Mouse (Mus musculus) left cerebral cortex, postnatal 25 days (tissue): Measurements from ENCODE around the gene Lrba. TPM values are rescaled to one million over a fixed set of nuclear protein-coding genes. Genes with fewer than 3 reads are reported as not detected.

Experiments used
- DNase-seq, 2 experiments: peaks; one replicate each; pipeline ENCODE4 v3.0.0; 2022; ENCODE audit warnings: low spot score in 2 of 2, mixed read lengths in 1 of 2
- intact Hi-C: fragments of 180-260 bp; cut with DNase I; formaldehyde crosslinking; loops from one replicate; pipeline ENCODE4 v1.15.1; 2025
- total RNA-seq, 2 experiments: library from RNA; stranded (reverse); gene quantifications; 2 replicates each; pipeline ENCODE4 v1.2.3; 2021

The Lrba gene
- total RNA-seq, 2 experiments from 2014 or later, result 24.7 to 30.6 TPM

DNA sequence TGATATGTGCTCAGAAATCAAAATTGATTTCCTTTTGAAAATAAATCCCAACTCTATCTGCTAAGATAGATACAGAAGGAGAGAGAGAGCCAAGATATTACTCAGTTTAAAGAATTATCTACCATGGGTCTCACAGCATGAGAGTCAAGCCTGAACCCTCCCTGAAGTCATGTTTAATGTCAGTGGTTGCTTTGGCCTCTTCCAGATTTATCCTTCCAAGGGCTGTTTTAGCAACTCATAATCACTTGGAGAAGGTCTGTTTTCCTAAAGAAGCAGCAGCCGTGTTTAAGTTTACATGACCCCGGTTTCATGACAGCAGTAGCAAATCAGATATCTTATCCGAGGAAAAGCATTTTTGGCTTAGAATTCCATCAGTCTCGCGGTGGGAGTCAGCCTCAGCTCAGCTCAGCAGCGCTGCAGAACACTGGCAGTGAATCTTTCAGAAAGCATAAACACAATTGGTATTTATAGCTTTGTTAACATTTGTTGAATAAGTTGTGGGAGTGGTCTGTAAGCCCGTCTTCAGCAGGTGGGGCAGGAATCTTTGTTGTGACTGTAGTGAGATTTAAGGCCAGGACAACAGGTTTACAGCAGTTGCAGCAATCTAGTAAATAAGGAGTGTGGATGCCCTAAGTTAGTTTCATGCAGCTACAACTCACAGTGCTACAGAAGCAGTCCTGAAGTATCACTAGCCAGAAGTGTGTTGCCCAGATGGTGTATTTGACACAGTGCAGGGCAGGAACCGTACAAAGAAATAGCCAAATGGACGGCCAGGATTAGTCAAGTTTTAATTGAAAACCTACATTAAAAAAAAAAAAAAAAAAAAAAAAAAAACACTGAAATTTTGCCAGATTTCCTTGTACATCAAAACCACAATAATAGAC is 499.2 kb downstream of the Lrba start:
- intact Hi-C loops, result no loop called here
- peak in 1 of 2 experiments; percentile 14 for DNase-seq

DNA sequence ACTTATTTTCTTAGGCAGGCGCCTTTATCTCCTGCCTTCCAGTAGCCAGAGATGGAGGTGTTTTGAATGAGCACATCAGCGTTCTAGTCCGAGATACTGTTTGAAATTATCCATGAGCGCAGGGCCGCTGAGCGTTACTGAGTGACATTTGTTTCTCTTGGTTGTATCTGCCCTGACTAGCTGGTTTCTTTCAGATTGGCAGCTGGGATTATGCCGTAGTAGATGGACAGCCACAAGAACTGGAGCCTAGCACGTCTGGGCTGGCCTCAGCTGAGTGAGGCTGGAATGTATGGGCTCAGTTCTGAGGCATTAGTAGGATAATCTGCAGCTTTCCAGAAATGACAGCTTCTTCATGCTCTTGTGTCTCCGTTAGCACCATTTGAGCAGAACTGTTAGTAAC is 500.6 kb downstream of the Lrba start:
- DNase-seq, result no peak
- intact Hi-C loops, result no loop called here

- no peak for DNase-seq
- intact Hi-C loops, result loop anchor here (10.0 kb wide), 1 partner anchor 294 kb away; no protein-coding TSS in a partner anchor
Observed at GRCm38 (mm10) chr3:86738831-86739230, 514.4 kb downstream of the Lrba start.

DNA sequence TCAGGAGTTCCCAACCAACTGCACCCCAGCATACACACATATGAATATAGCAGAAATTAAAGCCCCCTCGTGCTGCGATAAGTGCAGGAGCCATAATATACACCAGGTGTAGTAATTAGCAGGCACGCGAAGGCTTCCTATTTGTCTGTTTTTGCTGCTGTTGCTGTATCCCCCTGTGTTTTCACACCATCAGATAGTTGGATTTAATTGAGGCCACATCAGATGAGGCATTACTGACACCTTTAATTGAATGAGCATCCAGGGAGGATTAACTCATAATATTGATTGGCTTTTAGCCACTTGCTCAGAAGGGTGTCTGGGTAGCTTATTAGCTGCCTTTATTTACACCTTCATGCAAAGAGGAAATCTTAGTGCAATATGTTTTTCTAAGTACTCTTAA is 515.3 kb downstream of the Lrba start:
- intact Hi-C loops, result loop anchor here (10.0 kb wide), 1 partner anchor 295 kb away; no protein-coding TSS in a partner anchor
- no peak for DNase-seq

- intact Hi-C loops, result no loop called here
- no peak for DNase-seq
Observed at GRCm38 (mm10) chr3:86745348-86745747, 520.9 kb downstream of the Lrba start.

DNA sequence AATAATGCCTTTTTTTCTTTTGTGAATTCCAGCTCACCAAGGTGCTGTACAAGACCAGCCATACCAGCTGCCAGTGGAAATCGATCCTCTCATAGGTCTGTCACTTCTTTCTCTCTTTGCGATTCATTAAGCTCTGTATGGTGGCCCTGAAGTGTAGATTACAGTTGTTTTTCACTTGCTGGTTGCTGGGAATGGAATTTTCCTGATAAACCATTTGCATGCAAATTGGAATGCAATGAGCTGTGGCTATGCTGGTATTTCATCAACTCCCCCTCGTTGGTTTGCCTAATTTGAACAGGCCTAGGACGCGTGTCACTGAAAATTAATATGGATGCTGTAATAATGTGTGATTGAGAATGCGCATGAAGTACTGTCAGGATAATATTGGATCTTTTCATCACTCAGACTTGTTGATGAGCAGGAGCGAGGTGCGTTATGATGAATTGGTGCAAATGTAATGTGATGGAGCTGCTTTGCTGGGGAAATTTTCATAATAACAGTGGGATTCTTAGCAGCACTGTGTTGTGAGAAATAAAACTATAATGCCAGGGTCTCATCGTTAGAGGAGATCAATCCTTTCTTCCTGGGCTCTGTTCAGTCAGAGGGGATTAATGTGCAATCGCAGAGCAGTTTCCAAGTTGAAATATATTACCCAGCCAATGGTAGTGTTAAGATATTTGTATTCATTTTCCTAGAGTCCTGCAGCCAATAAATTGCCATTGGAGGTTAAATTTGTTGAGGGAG is 521.5 kb downstream of the Lrba start:
- intact Hi-C loops, result no loop called here
- DNase-seq, result no peak

GRCm38 (mm10) chr3:86750652-86751051 is 526.2 kb downstream of the Lrba start:
- no peak for DNase-seq
- intact Hi-C loops, result no loop called here

- no peak for DNase-seq
- intact Hi-C loops, result no loop called here
Observed at GRCm38 (mm10) chr3:86754178-86754577, 529.7 kb downstream of the Lrba start.

DNA sequence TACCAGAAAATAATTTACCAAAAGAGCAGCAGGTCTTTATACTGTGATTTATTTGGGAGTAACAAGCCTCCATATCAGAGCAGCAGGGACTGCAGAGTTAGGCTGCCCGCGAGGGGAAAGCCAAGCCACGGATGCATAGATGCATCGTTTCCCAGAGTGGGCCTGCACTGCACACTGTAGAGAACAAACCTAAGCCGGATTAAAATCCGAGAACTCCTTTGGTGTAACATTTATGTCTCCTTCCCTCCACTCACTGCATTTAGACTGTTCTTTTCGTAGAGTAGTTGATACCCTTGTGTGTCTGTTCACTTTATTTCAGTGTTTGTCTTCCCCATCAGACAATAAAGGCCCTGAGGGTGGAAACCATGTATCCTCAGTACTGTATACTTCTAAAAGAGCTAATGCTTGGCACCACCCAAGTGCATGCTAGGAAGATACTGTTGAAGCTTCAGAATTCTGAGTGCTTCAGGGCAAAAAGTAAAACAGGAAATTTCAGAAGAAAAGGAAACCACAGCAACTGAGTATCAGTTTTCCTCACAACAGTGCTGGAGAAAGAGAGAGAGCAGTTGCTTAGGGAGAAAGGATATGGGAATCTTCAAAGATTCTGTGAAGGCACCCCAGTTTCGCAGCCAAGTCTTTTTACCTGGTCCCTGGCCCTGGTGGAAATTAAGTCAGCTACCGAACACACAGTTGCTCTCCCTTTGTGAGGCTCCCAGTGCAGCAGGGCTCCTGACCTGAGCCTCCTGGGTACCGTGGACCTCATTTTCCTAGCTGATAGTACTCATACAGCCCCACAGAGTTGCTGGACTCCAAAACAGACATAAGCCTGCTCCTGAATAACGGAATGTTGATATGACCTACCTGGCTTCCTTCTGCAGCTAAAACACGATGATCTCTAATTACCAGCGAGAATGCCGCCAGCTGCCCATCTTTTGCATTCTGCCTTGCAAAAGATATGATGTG is 530.4 kb downstream of the Lrba start:
- intact Hi-C loops, result no loop called here
- no peak for DNase-seq

- intact Hi-C loops, result no loop called here
Observed at GRCm38 (mm10) chr3:86756548-86756947, 532.1 kb downstream of the Lrba start.

DNA sequence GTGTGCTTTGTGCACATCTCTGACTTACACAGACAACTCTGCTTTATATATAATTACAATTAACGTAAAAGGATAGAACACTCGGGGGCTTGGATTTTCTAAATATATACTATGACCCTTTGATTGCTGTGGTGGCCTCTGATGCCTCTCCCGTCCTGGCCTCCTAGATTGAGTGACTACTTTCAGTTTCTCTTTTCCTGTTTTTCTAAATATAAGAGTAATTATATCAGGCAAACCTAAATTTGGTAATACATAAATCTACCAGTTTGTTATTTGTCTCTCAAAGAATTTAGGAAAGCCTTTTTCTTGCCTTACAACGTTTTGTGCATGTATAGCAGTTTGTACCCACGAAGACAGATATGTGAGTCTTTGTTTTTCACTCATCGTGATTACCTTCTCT is 534.2 kb downstream of the Lrba start:
- intact Hi-C loops, result no loop called here
- no peak for DNase-seq

More at GRCm38 (mm10) chr3:86756548-86756947, 532.1 kb downstream of the Lrba start:
- DNase-seq, result no peak

DNA sequence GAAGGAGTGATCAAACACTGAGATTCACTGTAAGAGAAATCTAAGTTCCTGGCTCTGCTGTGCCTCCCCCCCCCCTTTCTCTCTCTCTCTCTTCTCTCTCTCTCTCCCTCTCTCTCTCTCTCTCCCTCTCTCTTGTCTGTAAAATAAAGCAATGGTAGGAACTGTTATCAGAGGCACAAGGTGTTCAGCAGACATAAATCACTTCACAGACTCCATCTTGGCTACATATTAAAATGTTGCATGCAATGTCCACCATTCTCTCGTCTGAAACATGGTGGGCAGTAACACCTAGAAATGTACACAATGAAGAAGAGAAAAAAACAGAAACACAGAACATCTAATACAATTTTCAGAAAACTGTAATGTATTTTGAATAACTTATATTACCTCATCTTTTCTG is 534.9 kb downstream of the Lrba start:
- intact Hi-C loops, result no loop called here
- DNase-seq, result no peak

DNA sequence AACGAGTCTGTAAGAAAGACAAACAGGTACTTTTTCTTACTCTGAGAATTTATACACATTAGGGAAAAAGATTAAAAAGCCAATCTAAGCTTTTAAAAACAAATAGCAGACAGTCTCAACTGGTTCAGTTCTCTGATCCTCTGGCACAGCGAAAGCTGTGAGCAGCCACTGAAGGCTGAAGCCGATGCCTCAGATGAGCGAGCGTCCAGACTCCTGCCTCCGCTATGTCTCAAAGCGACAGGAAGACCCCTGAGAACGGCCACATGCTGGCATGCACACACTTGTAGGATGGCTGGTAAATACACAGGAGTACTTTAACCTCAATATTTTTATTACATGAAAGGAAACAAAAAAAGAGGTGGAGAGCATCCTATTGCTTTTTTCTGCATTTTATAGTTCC is 535.4 kb downstream of the Lrba start:
- no peak for DNase-seq
- intact Hi-C loops, result loop anchor here (5.0 to 10.0 kb wide), 2 partner anchors 435 to 493 kb away; no protein-coding TSS in a partner anchor

DNA sequence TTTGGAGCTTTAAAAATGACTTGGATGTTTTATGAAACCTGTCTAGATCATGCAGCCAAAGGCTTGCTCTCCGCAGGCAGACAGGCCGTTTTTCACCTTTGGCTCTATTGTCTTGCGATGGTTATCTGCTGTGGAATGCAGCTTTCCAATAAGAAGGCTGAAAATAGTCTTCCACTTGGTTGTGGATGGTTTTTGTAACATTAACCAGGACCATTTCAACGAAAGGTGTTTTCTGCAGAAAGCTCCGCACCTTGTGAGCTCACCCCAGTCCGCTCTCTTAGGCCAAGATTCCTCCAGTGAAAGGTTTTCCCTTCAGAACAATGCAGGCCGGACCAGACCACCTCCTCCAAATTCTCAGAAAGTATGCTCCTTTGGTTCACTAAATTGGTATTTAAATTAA is 536.0 kb downstream of the Lrba start:
- intact Hi-C loops, result loop anchor here (5.0 to 10.0 kb wide), 2 partner anchors 436 to 493 kb away; no protein-coding TSS in a partner anchor
- no peak for DNase-seq

DNA sequence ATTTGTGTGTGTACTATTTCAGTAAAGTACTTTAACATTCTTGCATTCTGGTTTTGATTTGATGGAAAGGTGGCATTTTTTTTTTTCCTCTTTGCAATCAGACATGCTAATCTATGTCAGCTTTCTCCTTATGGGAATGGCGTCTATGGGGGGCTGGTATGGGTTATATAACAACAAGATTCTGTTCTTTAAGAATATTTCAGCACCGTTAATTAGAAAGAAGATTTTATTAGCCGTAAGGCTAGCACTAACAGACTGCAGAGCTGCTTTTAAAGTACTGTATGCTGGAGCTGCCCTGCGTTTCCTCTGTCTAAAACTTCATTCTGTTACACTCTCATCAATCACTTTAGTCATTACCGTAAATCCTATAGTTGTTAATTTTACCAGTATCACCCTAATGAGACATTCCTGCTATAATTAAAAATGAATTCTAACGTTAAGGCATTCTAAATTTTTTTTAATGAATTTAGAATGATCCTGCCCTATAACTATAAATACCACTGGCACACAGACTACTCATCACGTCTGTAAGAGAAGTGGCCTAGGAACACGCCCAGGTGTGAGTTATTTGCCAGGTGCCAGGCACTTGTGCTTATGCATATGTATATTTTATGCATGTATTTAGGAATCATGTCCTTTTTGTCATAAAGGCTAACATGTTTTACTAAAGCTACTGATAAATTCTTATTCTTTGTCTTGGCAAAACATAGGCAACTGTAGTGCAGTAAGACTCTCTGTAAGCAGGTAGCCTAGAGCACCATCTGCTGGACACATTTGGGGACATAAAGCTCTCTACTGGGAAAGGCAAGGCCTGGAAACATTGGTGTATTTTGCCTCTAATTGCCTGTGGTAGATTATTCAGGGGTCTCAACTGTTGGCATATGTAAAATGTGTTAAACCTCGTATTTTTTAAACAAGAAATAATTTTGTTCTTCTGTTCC is 536.9 kb downstream of the Lrba start:
- intact Hi-C loops, result loop anchor here (5.0 to 10.0 kb wide), 2 partner anchors 437 to 494 kb away; no protein-coding TSS in a partner anchor
- DNase-seq, result peak; percentile 81 to 91

- no peak for DNase-seq
- intact Hi-C loops, result loop anchor here (5.0 to 10.0 kb wide), 2 partner anchors 437 to 495 kb away; no protein-coding TSS in a partner anchor
Observed at GRCm38 (mm10) chr3:86762036-86762415, 537.5 kb downstream of the Lrba start.

GRCm38 (mm10) chr3:86762456-86762855 is 538.0 kb downstream of the Lrba start:
- no peak for DNase-seq
- intact Hi-C loops, result loop anchor here (5.0 to 10.0 kb wide), 2 partner anchors 438 to 495 kb away; no protein-coding TSS in a partner anchor

GRCm38 (mm10) chr3:86768553-86768952 is 544.1 kb downstream of the Lrba start:
- intact Hi-C loops, result loop anchor here (10.0 kb wide), 1 partner anchor 444 kb away; no protein-coding TSS in a partner anchor
- no peak for DNase-seq
